Mouse (Mus musculus) heart, embryonic 12.5 days (tissue): ENCODE measurements around the gene Sarnp. TPM values are rescaled to one million over a fixed set of nuclear protein-coding genes. Genes with fewer than 3 reads are reported as not detected.
"Not testable (repeated sequence)": the region's sequence is repeated elsewhere in the genome, so short reads cannot be mapped to it uniquely, and the experiment has no call there.

Experiments
- ATAC-seq: fragments of 200-750 bp; cut with Nextera tagmentation; 2 replicates; pipeline ENCODE4 v1.8.0; 2017; ENCODE audit warnings: moderate TSS enrichment, moderate library complexity; ENCODE audit not compliant: insufficient number of reproducible peaks, low FRiP score
- H3K27ac ChIP-seq: fragments of 300-500 bp; sonication (generic); 2 replicates; pipeline ENCODE4 v1.5.1; 2016; ENCODE audit warnings: mild to moderate bottlenecking, moderate library complexity; ENCODE audit not compliant: poor library complexity, severe bottlenecking
- H3K27me3 ChIP-seq: fragments of 300-500 bp; sonication (generic); replicated peaks from 2 replicates; pipeline ENCODE4 v1.6.1; 2016; ENCODE audit warnings: mild to moderate bottlenecking, moderate library complexity
- H3K36me3 ChIP-seq: fragments of 300-500 bp; sonication (generic); 2 replicates; pipeline ENCODE4 v1.6.1; 2016; ENCODE audit warnings: mild to moderate bottlenecking, moderate library complexity
- H3K4me1 ChIP-seq: fragments of 300-500 bp; sonication (generic); replicated peaks from 2 replicates; pipeline ENCODE4 v1.6.1; 2016; ENCODE audit warnings: mild to moderate bottlenecking
- H3K4me2 ChIP-seq: fragments of 300-500 bp; sonication (generic); 2 replicates; pipeline ENCODE4 v1.6.1; 2016; ENCODE audit warnings: mild to moderate bottlenecking, moderate library complexity
- H3K4me3 ChIP-seq: fragments of 300-500 bp; sonication (generic); 2 replicates; pipeline ENCODE4 v1.5.1; 2016; ENCODE audit warnings: mild to moderate bottlenecking
- H3K9ac ChIP-seq: fragments of 300-500 bp; sonication (generic); 2 replicates; pipeline ENCODE4 v1.6.1; 2016; ENCODE audit warnings: mild to moderate bottlenecking, moderate library complexity
- H3K9me3 ChIP-seq: fragments of 300-500 bp; sonication (generic); replicated peaks from 2 replicates; pipeline ENCODE4 v1.6.1; 2016; ENCODE audit warnings: mild to moderate bottlenecking, moderate library complexity
- WGBS: fragments of 180-500 bp; shearing (Covaris S2); methylation state at CpG from one replicate; pipeline ENCODE4 v1.1.7; 2016; 5-methylcytosine and 5-hydroxymethylcytosine counted together
- polyA plus RNA-seq: library from polyadenylated mRNA; unstranded; fragments of >200 nt; fragmentation: Nextera tagmentation; extraction: Ambion mirVana; gene quantifications from 2 replicates; pipeline ENCODE4 v1.2.1, GENCODE M21; 2016

The Sarnp gene
- polyA plus RNA-seq, 1 experiment from 2014 or later = 171 TPM

DNA sequence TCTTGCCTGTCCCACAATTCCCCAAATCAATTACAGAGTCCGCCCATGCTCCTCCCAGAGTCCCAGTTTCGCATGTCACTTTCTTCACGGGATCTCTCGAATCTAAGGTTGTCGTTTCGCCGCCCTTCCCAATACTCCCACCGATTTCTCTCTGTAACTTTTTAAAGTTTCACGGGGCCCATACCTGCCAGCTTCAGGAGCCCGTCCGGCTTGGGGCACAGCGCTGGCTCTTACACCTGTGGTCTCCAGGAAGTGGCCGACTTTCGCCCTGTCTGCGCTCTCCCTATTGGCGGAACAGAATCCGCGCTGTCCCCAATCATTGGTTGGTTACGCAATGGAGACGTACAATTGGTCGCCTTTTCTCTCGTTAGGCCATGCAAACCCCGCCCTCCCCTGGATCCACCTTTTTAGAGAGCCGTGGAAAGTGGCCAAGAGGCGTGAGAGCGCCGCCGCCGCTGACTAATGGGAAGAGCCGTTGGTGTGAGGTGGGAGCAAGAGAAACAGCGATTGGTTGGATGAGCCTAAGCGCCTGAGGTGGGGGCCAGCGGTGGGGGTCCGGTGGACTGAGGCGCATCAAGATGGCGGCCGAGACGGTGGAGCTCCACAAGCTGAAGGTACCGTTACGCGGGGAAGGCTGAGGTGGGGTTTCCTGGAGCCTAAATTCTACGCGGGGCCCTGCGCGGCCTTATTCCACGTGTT lies 4.4 kb downstream of the Sarnp start, which contains the start of gene Ormdl2:
Ormdl2 (minus strand) TSS at position 288 of the 699 bp plus-strand sequence.
- peak within 1 kb of the TSS; percentile 67 for H3K27ac ChIP-seq
- peak within 1 kb of the TSS; percentile 94 for H3K4me2 ChIP-seq
- ATAC-seq = peak; percentile 99
- H3K27me3 ChIP-seq = no peaks in the 10 kb centered on the region
- peaks cover 40% of the 10 kb centered on the region for H3K36me3 ChIP-seq
- H3K9me3 ChIP-seq = no peaks in the 10 kb centered on the region
- under 1% methylated on average over 46 of the region's 46 CpGs for WGBS
- peak within 1 kb of the TSS; percentile 90 for H3K4me3 ChIP-seq
- H3K9ac ChIP-seq = peak within 1 kb of the TSS; percentile 89
- H3K4me1 ChIP-seq = peaks cover 12% of the 10 kb centered on the region

DNA sequence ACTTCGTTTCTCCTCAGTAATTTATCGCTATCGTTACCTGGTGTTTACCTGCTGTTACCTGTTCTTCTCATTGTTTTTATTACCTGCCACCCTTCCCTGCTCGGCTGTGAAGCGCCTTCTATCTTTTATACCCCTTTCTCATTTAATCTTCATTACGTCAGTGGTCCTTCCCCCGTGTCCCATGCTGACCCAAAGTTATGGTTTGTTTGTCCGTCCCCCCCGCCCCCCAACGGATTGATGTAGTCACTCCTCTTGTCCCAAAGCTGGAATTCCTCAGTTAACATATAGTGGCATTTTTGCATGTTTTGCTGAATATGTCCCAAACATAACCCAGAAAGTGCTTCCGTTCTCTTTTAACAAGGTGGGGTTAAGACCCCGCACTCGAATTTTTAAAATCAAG lies 5.0 kb downstream of the Sarnp start:
- Histone ChIP-seq H3K9me3 (no peaks in the 10 kb centered on the region), H3K4me3 (peak overlapping the region; percentile 90), H3K9ac (peak overlapping the region; percentile 89), H3K4me2 (peak overlapping the region; percentile 94), H3K27me3 (no peaks in the 10 kb centered on the region), H3K36me3 (peaks cover 37% of the 10 kb centered on the region), H3K4me1 (peaks cover 12% of the 10 kb centered on the region), H3K27ac (peak overlapping the region; percentile 67)
- WGBS = 3% methylated on average over 13 of the region's 13 CpGs
- no peak for ATAC-seq

DNA sequence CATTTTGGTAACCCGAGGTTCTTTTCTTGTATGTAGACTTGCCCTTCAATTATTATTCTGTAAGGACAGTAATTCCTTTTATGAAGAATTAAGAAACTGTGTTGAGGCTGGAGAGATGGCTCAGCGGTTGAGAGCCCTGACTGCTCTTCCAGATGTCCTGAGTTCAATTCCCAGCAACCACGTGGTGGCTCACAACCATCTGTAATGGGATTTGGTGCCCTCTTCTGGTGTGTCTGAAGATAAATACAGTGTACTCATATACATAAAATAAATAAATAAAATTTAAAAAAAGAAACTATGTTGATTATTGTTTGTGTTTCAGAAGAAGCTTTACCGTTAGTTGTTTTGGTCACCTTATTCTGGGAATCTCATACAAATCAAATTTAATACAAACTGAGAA lies 6.0 kb downstream of the Sarnp start:
- H3K9ac ChIP-seq, H3K27me3 ChIP-seq, ATAC-seq, H3K9me3 ChIP-seq, H3K27ac ChIP-seq: not testable (repeated sequence)
- Histone ChIP-seq H3K36me3 (peaks cover 30% of the 10 kb centered on the region), H3K4me3 (peak overlapping the region; percentile 90), H3K4me2 (peak overlapping the region; percentile 94), H3K4me1 (peaks cover 12% of the 10 kb centered on the region)
- WGBS = 65% methylated on average over 4 of the region's 4 CpGs

DNA sequence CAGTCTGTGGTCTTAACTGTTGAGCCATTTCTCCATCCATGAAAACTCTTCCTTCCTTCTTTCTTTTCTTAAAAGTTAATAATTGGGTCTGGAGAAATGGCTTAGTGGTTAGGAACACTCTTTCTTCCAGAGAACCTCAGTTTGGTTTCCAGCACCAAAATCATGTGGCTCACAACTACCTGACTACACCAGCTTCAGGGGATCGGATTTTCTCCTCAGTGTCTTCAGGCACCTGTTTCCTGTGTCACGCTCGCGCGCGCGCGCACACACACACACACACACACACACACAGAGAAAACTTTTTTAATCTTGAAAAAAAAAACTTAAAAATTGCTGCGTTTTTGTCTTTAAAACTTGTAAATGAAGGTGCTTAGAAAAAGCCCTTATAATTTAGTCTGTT lies 6.7 kb downstream of the Sarnp start:
- H3K4me3 ChIP-seq = no peak overlapping the region
- H3K9ac ChIP-seq = no peak overlapping the region
- H3K4me1 ChIP-seq = peaks cover 12% of the 10 kb centered on the region
- no peak overlapping the region for H3K27ac ChIP-seq
- H3K4me2 ChIP-seq = no peak overlapping the region
- ATAC-seq = no peak
- WGBS = 95% methylated on average over 9 of the region's 9 CpGs
- no peaks in the 10 kb centered on the region for H3K9me3 ChIP-seq
- no peaks in the 10 kb centered on the region for H3K27me3 ChIP-seq
- peaks cover 25% of the 10 kb centered on the region for H3K36me3 ChIP-seq

DNA sequence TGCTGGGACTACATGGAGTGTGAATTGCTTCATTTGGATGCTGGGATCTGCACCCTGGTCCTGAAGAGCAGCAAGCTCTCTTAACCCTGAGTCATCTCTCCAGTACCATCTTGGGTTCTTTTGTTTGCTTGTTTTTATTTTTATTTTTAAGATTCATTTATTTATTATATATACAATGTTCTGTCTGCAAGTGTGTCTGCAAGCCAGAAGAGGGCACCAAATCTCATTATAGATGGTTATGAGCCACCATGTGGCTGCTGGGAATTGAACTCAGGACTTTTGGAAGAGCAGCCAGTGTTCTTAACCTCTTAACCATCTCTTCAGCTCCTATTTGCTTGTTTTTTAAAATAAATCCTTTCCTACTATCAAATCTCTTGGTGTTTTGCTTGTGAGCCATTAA lies 20.3 kb downstream of the Sarnp start:
- ATAC-seq = no peak
- Histone ChIP-seq H3K27me3 (no peaks in the 10 kb centered on the region), H3K27ac (no peak overlapping the region), H3K4me3 (no peak overlapping the region), H3K9me3 (no peaks in the 10 kb centered on the region), H3K9ac (no peak overlapping the region), H3K4me2 (no peak overlapping the region), H3K36me3 (peaks cover 70% of the 10 kb centered on the region), H3K4me1 (no peaks in the 10 kb centered on the region)

DNA sequence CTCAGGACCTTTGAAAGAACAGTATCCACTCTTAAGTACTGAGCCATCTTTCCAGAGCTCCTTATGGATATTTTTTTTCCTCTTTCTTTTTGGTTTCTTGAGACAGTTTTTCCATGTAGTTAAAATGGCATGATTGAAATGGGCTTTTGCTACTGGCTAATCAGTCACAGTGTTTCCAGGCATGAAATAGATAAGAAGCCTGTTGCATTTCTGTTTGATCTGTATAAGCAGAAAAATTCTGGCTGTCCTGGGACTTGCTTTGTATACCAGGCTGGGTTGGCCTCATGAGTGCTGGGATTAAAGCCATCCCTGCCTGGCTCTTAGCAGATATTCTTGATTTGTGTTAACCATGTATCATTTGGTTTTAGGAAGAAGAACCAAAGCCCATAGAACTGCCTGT lies 22.3 kb downstream of the Sarnp start:
- Histone ChIP-seq H3K27ac (no peak overlapping the region), H3K9me3 (no peaks in the 10 kb centered on the region), H3K4me3 (no peak overlapping the region), H3K4me1 (no peaks in the 10 kb centered on the region), H3K27me3 (no peaks in the 10 kb centered on the region), H3K9ac (no peak overlapping the region), H3K4me2 (no peak overlapping the region), H3K36me3 (peaks cover 68% of the 10 kb centered on the region)
- no peak for ATAC-seq

DNA sequence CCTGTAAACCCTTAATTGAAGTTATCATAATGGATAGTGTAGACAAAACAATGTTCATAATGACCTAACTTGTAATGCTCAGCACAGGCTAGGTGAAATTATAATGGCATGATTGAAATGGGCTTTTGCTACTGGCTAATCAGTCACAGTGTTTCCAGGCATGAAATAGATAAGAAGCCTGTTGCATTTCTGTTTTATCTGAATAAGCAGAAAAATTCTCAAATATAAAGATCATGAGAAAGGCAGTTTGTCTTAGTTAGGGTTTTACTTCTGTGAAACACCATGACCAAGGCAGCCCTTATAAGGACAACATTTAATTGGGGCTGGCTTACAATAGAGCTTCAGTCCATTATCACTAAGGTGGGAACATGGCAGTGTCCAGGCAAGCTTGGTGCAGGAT lies 23.5 kb downstream of the Sarnp start:
- Histone ChIP-seq H3K27me3 (no peaks in the 10 kb centered on the region), H3K36me3 (peaks cover 64% of the 10 kb centered on the region), H3K4me2 (no peak overlapping the region), H3K4me3 (no peak overlapping the region), H3K9ac (no peak overlapping the region), H3K27ac (no peak overlapping the region), H3K9me3 (no peaks in the 10 kb centered on the region), H3K4me1 (no peaks in the 10 kb centered on the region)
- ATAC-seq = no peak

DNA sequence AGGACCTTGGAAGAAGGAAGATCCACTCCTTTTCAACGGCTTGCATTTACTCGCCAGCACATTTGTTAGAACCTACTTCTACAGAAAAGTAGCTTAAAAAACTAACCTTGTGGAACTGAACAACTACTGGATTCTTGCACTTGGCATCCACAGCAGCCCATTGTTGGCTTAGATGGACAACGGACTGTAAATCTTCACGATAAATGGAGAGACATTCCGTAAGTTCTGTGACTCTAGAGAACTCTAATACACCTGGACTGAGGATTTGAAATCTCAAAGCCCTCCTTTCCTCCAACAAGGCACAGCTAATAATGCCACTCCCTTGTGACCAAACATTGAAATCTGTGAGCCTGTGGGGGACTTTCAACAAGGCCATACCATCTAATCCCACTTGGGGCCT lies 26.1 kb downstream of the Sarnp start:
- no peaks in the 10 kb centered on the region for H3K9me3 ChIP-seq
- peaks cover 61% of the 10 kb centered on the region for H3K36me3 ChIP-seq
- H3K27ac ChIP-seq = no peak overlapping the region
- H3K4me2 ChIP-seq = no peak overlapping the region
- no peak overlapping the region for H3K9ac ChIP-seq
- H3K27me3 ChIP-seq = no peaks in the 10 kb centered on the region
- 91% methylated on average over 5 of the region's 5 CpGs for WGBS
- no peak overlapping the region for H3K4me3 ChIP-seq
- ATAC-seq = no peak
- H3K4me1 ChIP-seq = no peaks in the 10 kb centered on the region

DNA sequence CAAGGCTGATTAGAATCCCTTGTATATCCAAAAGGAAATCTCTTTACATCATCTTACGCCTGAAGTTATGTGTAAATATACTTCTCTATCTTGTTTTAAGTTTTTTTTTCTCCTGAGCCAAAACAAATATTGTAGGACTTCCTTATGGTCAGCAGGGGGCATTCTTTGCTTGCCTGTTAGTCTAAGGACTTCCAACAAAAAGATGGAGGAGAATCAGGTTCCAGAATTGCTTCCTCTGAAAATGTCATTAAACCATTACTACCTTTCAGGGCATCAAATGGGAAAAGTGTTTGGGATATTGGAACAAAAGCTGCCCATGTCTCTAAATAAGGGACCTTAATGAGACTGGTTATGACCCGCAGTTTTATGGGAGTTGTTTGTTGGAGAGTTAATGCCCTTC lies 28.4 kb downstream of the Sarnp start:
- H3K4me3 ChIP-seq = no peak overlapping the region
- no peaks in the 10 kb centered on the region for H3K4me1 ChIP-seq
- ATAC-seq = no peak
- H3K9me3 ChIP-seq = no peaks in the 10 kb centered on the region
- H3K36me3 ChIP-seq = peaks cover 66% of the 10 kb centered on the region
- WGBS = 74% methylated on average over 2 of the region's 2 CpGs
- H3K9ac ChIP-seq = no peak overlapping the region
- no peak overlapping the region for H3K4me2 ChIP-seq
- H3K27ac ChIP-seq = no peak overlapping the region
- H3K27me3 ChIP-seq = no peaks in the 10 kb centered on the region

DNA sequence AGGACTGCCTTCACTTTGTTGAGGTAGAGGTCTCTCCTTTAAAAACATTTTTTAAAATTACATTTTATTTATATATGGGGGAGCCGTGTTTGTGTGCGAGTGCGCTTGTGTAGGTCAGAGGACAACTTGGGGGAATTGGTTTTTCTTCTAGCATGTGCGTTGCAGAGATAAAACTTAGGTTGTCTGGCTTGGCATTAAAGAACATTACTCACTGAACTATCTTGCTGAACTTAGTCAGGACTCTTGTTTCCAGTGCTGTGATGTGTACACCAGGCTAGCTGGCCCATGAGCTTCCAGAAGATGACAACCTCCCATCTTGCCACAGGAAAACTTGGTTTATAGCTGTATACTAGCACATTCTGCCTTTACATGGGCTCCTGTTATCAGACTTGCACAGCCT lies 29.5 kb downstream of the Sarnp start:
- ATAC-seq = no peak
- Histone ChIP-seq H3K9ac (no peak overlapping the region), H3K36me3 (peaks cover 60% of the 10 kb centered on the region), H3K4me2 (no peak overlapping the region), H3K27ac (no peak overlapping the region), H3K9me3 (no peaks in the 10 kb centered on the region), H3K4me3 (no peak overlapping the region), H3K4me1 (no peaks in the 10 kb centered on the region), H3K27me3 (no peaks in the 10 kb centered on the region)
- WGBS = 91% methylated on average over 4 of the region's 4 CpGs

DNA sequence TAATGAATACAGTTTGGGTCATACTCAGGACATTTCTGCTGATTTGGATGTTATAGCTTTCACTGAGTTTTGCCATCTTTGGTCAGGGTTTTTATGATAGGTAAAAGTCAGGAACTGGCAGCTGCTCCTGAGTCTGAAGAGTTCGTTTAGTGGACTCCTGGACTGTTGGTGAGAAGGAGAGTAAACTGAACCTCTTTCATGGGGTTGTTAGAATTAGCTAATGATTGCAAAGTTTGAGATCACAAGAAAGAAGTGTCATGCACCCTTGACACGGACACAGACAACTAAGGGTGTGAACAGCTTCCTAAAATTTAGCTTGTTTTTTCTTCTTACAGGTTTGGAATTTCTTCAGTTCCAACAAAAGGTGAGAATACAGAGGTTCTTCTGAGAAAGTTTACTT lies 31.3 kb downstream of the Sarnp start:
- H3K36me3 ChIP-seq = peaks cover 50% of the 10 kb centered on the region
- no peak overlapping the region for H3K9ac ChIP-seq
- H3K4me2 ChIP-seq = no peak overlapping the region
- 79% methylated on average over 2 of the region's 2 CpGs for WGBS
- no peaks in the 10 kb centered on the region for H3K4me1 ChIP-seq
- H3K27ac ChIP-seq = no peak overlapping the region
- H3K27me3 ChIP-seq = no peaks in the 10 kb centered on the region
- ATAC-seq = no peak
- no peaks in the 10 kb centered on the region for H3K9me3 ChIP-seq
- H3K4me3 ChIP-seq = no peak overlapping the region

DNA sequence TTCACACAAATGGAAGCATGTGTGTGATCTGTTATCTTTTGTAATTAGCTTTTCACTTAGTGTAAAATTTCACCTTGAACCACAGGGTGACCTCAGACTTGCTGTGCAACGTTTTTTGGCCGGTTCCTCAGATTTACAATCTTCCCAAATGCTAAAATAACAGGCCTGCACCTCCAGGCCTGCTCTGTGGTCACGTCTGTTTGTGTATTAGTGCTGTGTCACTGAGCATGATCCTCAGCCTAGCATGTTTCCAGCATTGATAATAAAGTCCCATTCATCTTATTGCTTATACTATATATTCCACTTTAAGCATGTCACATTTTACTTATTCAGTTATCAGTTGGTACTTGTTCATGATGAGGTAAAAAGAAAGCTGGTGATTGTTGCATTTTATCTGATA lies 33.2 kb downstream of the Sarnp start:
- Histone ChIP-seq H3K27ac (no peak overlapping the region), H3K9ac (no peak overlapping the region), H3K4me2 (no peak overlapping the region), H3K9me3 (no peaks in the 10 kb centered on the region), H3K27me3 (no peaks in the 10 kb centered on the region), H3K4me1 (no peaks in the 10 kb centered on the region), H3K4me3 (no peak overlapping the region), H3K36me3 (peaks cover 49% of the 10 kb centered on the region)
- 83% methylated on average over 3 of the region's 3 CpGs for WGBS
- ATAC-seq = no peak
